Mouse (Mus musculus) v-Abl transformed pro-B cells (cell line): ENCODE data around the gene Slc25a21.

ENCODE experiments used
- in situ Hi-C, 2 experiments: fragments of 400-800 bp; cut with MboI; formaldehyde crosslinking; loops; one replicate each; pipeline ENCODE4 v1.15.1; 2025; ENCODE audit not compliant: unreplicated experiment in 2 of 2

The Slc25a21 gene

DNA sequence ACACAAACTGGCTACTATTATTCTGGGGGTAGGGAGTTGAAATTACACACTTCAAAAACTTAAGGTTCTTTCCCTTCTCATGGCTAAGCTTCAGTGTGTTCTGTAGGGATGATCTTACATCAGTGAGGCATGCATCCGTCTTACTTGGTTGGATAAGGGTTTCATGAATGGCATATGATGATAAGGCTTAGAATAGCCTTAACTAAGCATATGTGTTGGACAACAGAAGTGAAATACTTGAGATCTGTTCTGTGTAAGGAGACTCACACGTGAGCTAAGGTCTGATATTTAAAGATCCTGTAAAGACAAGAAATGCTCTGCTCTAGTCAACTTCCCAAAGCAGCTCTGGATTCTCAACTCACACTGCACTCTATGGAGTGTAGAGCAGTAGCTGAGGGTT, 11.1 kb downstream of the Slc25a21 start:
- in situ Hi-C loops, result no loop called here

GRCm38 (mm10) chr12:57185475-57185874, 11.8 kb downstream of the Slc25a21 start:
- in situ Hi-C loops, result no loop called here

DNA sequence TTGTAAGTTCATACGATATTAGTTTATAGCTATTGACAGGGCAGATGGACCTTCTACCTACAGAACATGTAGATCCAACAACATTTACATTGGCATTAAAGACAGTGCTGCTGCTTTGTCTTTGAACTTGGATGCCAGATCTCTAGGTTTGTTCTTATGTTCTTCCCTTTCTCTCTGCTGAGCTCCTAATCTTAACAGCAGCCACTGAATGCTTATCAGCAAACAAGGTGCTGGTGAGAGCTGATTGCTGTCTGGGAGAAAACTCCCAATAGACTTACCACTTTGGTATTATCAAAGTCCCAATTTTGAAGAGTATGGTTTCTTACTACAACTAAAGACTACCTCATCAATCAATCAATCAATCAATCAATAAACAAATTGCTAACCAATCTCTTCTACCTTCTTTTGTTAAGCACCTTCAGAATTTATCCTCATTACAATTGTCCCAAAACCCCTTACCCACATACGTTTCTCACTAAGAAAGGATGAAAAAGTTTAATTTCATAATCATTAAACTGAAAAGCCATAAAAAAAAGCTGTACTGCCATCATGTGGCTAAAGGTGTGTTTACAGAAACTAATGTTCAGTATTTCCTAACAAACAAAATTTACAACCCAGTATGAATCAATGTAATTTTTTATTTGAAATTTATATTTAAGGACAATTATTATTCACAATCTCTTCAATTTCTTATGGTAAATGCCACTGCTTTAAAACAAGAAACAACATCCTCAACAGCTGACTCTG, 12.7 kb downstream of the Slc25a21 start:
- in situ Hi-C loops, result no loop called here

DNA sequence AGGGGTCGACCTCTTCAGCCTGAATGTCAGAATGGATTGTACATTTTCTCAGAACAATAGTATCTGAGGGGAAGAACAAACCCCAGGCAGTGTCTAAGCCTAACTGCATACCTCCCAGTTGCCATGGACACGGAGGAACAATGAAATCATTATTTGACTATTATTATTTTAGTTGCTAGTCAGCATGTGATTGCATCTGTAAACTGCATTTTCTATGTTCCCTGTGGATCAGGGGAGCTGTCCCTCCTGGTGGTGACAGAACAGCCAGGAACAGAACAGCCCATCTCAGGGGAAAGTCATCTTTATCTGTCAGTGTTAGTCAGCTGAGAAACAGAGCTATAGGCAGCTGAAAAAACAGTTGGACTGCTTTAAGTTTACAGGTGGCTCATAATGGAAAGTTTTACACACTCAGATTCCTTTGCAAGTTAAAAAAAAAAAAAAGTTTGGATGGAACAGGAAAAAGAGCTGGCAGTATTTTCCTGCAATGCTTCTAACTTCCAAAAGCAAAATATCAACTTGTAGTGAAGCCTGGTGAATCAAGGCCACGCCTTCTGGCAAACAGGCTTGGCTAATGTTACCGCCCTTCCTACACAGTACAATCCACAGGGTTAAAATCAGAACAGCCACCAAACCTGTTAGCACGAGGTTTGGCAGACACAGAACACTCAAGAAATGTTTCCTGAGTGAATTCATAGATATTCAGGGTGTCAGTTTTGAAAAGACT, 17.6 kb downstream of the Slc25a21 start:
- in situ Hi-C loops, result no loop called here

- in situ Hi-C loops, result no loop called here
Measured at GRCm38 (mm10) chr12:57178818-57179217, 18.5 kb downstream of the Slc25a21 start.

DNA sequence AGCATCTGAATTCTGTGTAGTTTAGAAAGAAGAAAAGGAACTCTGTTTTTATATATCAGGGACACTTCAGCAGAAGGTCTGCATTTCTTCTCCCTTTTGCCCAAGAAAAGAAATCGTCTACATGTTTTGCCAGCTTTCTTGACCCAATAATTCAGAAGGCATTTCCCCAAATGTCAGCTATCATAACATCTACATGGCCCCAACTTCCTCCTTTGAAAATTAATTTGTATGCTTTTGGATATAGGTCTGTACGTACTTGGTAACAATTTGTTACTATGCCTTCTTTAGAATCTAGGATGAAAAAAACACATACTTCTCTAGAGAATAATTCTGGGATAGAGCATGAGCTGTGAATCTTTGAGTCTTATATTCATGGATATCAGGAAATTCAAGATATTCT, 34.0 kb downstream of the Slc25a21 start:
- in situ Hi-C loops, result no loop called here

- in situ Hi-C loops, result no loop called here
Measured at GRCm38 (mm10) chr12:57162840-57163239, 34.4 kb downstream of the Slc25a21 start.

- in situ Hi-C loops, result no loop called here
Measured at GRCm38 (mm10) chr12:57159904-57160303, 37.4 kb downstream of the Slc25a21 start.

DNA sequence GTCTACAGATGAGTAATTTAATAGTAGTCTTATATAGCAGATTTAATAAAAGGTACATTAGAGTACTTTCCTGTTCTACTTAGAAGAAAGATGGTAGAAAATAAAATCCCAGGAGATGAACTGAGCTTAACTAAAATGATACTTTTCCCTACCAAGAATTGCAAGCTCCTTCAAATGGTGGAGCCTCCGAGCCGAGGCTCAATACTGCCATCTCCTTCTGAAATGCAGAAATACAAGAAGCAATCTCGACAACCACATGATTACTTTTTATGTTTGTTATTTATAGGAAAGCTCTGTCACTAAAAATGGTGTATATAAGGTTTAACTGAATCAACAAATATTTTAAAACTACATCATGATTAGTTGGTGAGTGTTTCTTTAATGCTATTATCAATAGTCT, 39.0 kb downstream of the Slc25a21 start:
- in situ Hi-C loops, result no loop called here

DNA sequence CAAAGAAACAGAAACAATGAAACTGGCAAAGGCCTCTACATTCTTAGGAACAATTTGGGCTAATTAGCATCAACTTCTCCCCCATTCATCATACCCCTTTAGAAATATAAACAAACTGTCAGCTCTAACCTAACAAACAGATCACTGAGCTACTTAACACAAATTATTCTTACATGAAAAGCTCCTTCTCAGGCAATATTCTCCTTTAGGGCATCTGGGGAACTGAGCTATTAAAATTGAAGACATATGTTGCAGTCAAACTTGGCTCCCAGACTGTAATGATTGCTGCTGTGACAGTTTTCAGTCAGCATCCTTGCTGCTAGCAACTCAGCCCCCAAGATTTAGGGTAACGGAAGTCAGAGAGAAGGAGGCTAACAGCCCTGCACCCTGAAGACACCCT, 58.3 kb downstream of the Slc25a21 start:
- in situ Hi-C loops, result no loop called here

DNA sequence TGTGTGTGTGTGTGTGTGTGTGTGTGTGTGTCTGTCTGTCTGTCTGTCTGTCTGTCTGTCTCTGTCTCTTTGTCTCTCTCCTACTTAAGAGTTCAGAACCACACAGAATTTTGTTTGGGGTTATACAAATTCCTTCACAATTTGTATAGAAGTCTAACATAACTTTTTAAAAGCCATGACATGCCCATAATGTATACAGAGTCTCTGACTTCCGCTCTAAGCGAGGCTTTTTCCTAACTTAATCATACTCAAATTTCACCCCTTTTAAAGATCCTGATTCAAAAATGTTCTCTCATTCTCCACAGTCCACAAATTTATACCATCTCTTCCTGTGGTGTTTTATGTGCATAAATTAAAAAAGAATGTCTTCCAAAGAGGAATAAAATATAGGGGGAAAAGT, 59.5 kb downstream of the Slc25a21 start:
- in situ Hi-C loops, result no loop called here

GRCm38 (mm10) chr12:57118602-57119001, 78.7 kb downstream of the Slc25a21 start:
- in situ Hi-C loops, result no loop called here

DNA sequence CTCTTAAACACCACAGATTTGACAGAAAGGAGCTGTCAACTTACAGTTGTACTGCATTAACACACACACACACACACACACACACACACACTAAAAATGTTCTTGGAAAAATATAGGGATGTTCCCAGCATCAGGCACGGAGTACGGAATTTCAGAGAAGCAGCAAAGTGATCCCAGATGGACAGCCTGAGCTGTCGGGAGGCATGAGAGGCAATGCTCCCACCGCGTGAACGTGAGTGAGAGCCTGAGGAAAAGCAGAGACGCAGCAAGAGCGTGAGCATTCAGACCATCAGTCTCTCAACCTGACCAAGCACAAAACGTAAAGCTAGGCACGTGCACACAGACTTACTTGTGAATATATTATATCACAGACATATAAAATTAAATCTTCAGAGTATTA, 81.8 kb downstream of the Slc25a21 start:
- in situ Hi-C loops, result no loop called here

GRCm38 (mm10) chr12:57109363-57109762, 87.9 kb downstream of the Slc25a21 start:
- in situ Hi-C loops, result no loop called here

DNA sequence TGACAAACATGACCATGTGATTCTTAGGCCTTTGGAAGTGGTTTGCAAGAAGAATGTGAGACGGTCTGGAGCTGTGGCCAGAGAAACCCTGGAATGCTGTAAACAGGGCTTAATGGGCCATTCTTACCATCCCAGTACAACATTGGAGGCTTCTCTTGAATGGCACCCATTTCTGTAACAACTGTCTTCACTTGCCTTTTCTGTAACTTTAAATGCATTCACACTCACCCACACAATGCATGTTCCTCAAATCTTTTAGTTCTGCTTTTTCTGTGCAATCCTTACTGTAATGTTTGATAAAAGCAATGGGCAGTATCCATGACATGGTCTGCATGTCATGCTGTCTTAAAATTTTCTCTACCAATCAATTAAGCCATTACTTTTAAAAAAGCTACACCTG, 95.0 kb downstream of the Slc25a21 start:
- in situ Hi-C loops, result no loop called here

- in situ Hi-C loops, result no loop called here
Measured at GRCm38 (mm10) chr12:57100549-57100948, 96.7 kb downstream of the Slc25a21 start.

DNA sequence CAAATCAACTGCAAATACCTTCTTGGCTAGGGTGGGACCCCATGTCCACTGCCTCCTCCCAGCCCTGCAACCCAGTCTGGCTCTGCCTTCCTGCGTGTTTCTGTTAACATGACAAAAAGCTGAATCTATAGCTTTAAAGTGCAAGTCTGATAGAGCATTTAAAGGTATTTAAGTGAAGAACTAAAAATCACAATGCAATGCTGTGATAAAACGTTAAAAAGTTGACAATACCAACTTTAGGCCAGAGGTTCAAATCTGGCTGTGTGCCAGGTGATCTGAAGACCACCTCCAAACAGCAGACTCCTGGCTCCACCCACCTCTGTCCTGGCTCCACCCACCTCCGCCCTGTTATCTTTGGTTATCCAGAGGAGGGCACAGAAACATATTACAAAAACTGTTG, 98.2 kb downstream of the Slc25a21 start:
- in situ Hi-C loops, result no loop called here

- in situ Hi-C loops, result no loop called here
Measured at GRCm38 (mm10) chr12:57098371-57098770, 98.9 kb downstream of the Slc25a21 start.

GRCm38 (mm10) chr12:57093107-57093506, 104.2 kb downstream of the Slc25a21 start:
- in situ Hi-C loops, result no loop called here

GRCm38 (mm10) chr12:57084519-57084918, 112.8 kb downstream of the Slc25a21 start:
- in situ Hi-C loops, result no loop called here

GRCm38 (mm10) chr12:57083533-57083932, 113.7 kb downstream of the Slc25a21 start:
- in situ Hi-C loops, result no loop called here

GRCm38 (mm10) chr12:57076606-57077005, 120.7 kb downstream of the Slc25a21 start:
- in situ Hi-C loops, result no loop called here
